Mouse (Mus musculus): ENCODE data around the gene Rpgrip1l. TPM values are rescaled to one million over a fixed set of nuclear protein-coding genes. Genes with fewer than 3 reads are reported as not detected.
A peak's percentile ranks its signal among the peaks of the same experiment; 100 is the strongest.

Gene Rpgrip1l
- polyA plus RNA-seq, 1 experiment from 2014 or later: 15.4 TPM

GRCm38 (mm10) chr8:91237191-91237590, 75.9 kb downstream of the Rpgrip1l start:
- CTCF ChIA-PET: no interaction called here
- in situ Hi-C loops (cut with MboI; ENCODE audit: low pct_unique_long_range_greater_than_20kb): no loop called here
- DNase-seq (ENCODE audit: low read depth, low spot score) (no peak), ATAC-seq (no peak)
- no peak for TF ChIP-seq CTCF (IDR thresholded peaks at IDR 0.05)
- POLR2A ChIA-PET: no interaction called here
- no peaks in the 10 kb centered on the region for H3K27me3 ChIP-seq

- TF ChIP-seq CTCF (IDR thresholded peaks at IDR 0.05): no peak
- DNase-seq (ENCODE audit: low read depth, low spot score) (no peak), ATAC-seq (no peak)
- ChIA-PET CTCF (no interaction called here), POLR2A (no interaction called here)
- H3K27me3 ChIP-seq: no peaks in the 10 kb centered on the region
- in situ Hi-C loops (cut with MboI; ENCODE audit: low pct_unique_long_range_greater_than_20kb): no loop called here
Measured at GRCm38 (mm10) chr8:91234097-91234496, 79.0 kb downstream of the Rpgrip1l start.

DNA sequence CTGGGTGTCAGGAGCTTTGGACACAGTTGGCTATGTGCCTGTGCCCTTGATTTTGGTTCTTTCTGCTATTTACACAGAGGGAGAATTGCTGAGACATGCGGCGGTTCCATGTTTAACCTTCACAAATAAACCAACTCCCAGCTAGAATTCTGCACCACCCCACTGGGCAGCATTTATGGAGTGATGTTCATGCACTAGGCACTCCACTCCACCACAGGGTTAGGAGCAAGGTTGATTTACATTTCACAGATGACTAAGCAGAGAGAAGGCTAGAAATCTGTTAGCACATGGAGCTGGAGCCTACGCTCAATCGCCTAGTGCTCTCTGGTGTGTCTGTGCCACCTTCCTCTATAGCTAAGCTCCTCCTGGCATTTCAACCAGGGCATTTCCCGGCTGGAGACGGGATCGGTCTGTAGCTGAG, 85.6 kb downstream of the Rpgrip1l start:
- no peak for ATAC-seq
- no peak for DNase-seq (ENCODE audit: low read depth, low spot score)
- in situ Hi-C loops (cut with MboI; ENCODE audit: low pct_unique_long_range_greater_than_20kb): no loop called here
- ChIA-PET POLR2A (no interaction called here), CTCF (no interaction called here)
- TF ChIP-seq CTCF (IDR thresholded peaks at IDR 0.05): no peak
- H3K27me3 ChIP-seq: no peaks in the 10 kb centered on the region

DNA sequence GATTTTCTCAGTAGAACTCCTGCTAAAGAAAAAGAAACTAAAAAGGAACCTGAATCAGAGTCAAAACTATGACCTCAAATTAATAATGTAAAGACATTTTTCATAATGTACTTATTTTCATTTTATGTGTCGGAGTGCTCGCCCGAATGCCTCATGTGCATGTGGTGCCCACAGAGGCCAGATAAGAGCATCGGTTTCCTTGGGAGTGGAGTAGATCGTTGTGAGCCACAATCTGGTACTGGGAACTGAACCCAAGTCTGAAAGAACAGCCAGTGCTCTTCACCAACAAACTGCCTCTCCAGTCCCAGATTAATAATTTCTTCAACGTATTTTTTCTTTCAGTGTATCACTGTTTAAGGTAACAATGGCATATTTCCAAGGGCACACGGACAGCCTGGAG, 88.8 kb downstream of the Rpgrip1l start:
- POLR2A ChIA-PET: no interaction called here
- CTCF ChIA-PET: no interaction called here
- ATAC-seq: no peak
- in situ Hi-C loops (cut with MboI; ENCODE audit: low pct_unique_long_range_greater_than_20kb): no loop called here
- H3K27me3 ChIP-seq: no peaks in the 10 kb centered on the region
- DNase-seq (ENCODE audit: low read depth, low spot score): no peak
- TF ChIP-seq CTCF (IDR thresholded peaks at IDR 0.05): no peak

DNA sequence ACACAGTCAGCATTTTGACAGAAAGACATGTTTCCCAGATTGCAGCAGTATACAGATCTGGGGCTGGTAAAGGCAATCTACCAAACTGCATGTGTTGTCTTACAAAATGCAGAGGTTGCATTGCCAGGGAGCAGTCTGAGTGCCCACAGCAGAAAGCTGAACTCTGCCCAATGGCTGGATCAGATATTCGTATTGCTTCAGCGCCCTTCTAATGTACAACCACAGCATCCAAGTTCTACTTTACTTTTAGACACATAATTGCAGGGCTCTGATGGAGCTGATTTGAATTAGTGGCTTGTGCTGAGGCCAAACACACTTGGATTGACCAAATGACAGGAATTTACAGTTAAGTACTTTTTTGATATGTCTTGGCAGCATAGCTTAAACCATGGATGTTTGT, 91.2 kb downstream of the Rpgrip1l start:
- no peak for DNase-seq (ENCODE audit: low read depth, low spot score)
- CTCF ChIA-PET: no interaction called here
- TF ChIP-seq CTCF (IDR thresholded peaks at IDR 0.05): no peak
- in situ Hi-C loops (cut with MboI; ENCODE audit: low pct_unique_long_range_greater_than_20kb): no loop called here
- no peaks in the 10 kb centered on the region for H3K27me3 ChIP-seq
- POLR2A ChIA-PET: no interaction called here
- no peak for ATAC-seq

DNA sequence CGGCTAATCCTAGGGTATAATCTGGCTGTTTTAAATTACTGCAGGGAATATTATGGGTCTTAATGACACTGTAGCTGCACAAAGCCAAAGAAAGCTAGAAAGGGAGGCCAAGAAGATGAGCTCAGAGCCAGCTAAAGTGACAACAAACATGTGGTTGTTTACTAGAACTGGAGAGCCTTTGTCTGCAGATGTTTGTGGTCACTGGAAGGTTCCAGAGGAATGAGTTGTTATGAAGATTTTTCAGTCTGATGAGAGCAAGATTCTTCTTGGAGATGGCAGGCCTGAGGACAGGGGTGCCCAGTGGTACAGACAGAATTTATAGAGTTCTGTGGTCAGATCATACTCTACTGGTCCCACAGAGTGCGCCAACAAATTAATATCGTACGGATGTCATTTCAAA, 94.8 kb downstream of the Rpgrip1l start:
- no peaks in the 10 kb centered on the region for H3K27me3 ChIP-seq

GRCm38 (mm10) chr8:91217062-91217905, 95.8 kb downstream of the Rpgrip1l start:
- CTCF ChIA-PET: no interaction called here
- POLR2A ChIA-PET: no interaction called here
- no peak for TF ChIP-seq CTCF (IDR thresholded peaks at IDR 0.05)
- DNase-seq (ENCODE audit: low read depth, low spot score) (no peak), ATAC-seq (no peak)
- in situ Hi-C loops (cut with MboI; ENCODE audit: low pct_unique_long_range_greater_than_20kb): no loop called here
- H3K27me3 ChIP-seq: no peaks in the 10 kb centered on the region

More for the DNA sequence above, 94.8 kb downstream of the Rpgrip1l start:
- ChIA-PET CTCF (interaction anchor here (1.5 kb wide), 1 partner anchor 9 kb away, joined by 3 read pairs; no protein-coding TSS in a partner anchor), POLR2A (no interaction called here)
- TF ChIP-seq CTCF (IDR thresholded peaks at IDR 0.05): no peak
- DNase-seq (ENCODE audit: low read depth, low spot score) (peak; percentile 13), ATAC-seq (no peak)
- in situ Hi-C loops (cut with MboI; ENCODE audit: low pct_unique_long_range_greater_than_20kb): no loop called here

GRCm38 (mm10) chr8:91214287-91214686, 98.8 kb downstream of the Rpgrip1l start:
- in situ Hi-C loops (cut with MboI; ENCODE audit: low pct_unique_long_range_greater_than_20kb): no loop called here
- peaks cover 4% of the 10 kb centered on the region for H3K27me3 ChIP-seq
- TF ChIP-seq CTCF (IDR thresholded peaks at IDR 0.05): no peak
- DNase-seq (ENCODE audit: low read depth, low spot score) (no peak), ATAC-seq (no peak)
- ChIA-PET CTCF (no interaction called here), POLR2A (no interaction called here)

DNA sequence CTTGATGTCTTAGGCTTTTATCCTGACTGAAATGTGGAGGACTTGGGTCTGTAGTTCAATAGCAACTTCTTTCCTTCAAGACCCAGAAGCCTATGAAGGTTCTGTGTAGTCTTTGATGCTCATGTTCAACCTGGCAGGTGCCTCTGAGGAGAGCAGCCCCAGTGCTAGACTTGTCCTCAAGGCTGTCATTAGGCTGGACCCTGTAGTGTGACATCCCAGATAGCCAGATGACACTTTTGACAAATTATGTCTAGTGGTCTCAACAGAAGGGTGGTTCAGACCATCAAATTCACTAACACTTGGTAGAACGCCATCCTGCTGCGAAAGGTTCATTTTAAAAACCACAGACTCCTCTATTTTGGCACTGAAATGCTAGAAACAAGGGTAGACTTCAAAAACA, 100.1 kb downstream of the Rpgrip1l start:
- ChIA-PET POLR2A (no interaction called here), CTCF (no interaction called here)
- DNase-seq (ENCODE audit: low read depth, low spot score) (no peak), ATAC-seq (no peak)
- peaks cover 14% of the 10 kb centered on the region for H3K27me3 ChIP-seq
- TF ChIP-seq CTCF (IDR thresholded peaks at IDR 0.05): no peak
- in situ Hi-C loops (cut with MboI; ENCODE audit: low pct_unique_long_range_greater_than_20kb): no loop called here

DNA sequence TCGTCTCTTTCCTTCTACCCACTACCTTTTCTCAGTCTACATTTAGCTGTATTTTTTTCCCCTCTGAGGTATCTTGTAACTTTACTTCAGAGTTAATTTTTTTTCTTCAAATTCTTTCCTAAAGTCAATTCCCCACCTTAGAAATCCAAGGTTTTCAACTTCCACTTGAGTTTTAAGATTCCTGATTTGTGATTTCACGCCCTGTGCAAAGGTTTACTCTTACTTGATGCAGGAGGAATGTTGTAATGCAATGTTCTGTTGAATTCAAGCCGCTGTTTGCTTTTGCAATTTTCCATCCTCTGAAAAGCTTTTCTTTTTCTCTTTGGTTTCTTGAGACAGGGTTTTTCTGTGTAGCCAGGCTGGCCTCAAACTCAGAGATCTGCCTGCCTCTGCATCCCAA, 103.4 kb downstream of the Rpgrip1l start:
- DNase-seq (ENCODE audit: low read depth, low spot score) (no peak), ATAC-seq (no peak)
- TF ChIP-seq CTCF (IDR thresholded peaks at IDR 0.05): no peak
- in situ Hi-C loops (cut with MboI; ENCODE audit: low pct_unique_long_range_greater_than_20kb): no loop called here
- CTCF ChIA-PET: interaction anchor here (1.1 kb wide), 1 partner anchor 9 kb away, joined by 3 read pairs; no protein-coding TSS in a partner anchor
- POLR2A ChIA-PET: interaction anchor here (0.5 kb wide), 1 partner anchor 22 kb away, joined by 3 read pairs; no protein-coding TSS in a partner anchor
- H3K27me3 ChIP-seq: peaks cover 22% of the 10 kb centered on the region

- ATAC-seq: no peak
- in situ Hi-C loops (cut with MboI; ENCODE audit: low pct_unique_long_range_greater_than_20kb): no loop called here
- CTCF ChIA-PET: interaction anchor here (0.8 to 1.1 kb wide), 2 partner anchors 8 to 16 kb away, joined by 3 to 4 read pairs; partner anchors contain the start of gene Aktip
- no peak for TF ChIP-seq CTCF (IDR thresholded peaks at IDR 0.05)
- H3K27me3 ChIP-seq: peaks cover 22% of the 10 kb centered on the region
- POLR2A ChIA-PET: no interaction called here
- DNase-seq (ENCODE audit: low read depth, low spot score): no peak
Measured at GRCm38 (mm10) chr8:91207676-91208075, 105.4 kb downstream of the Rpgrip1l start.
